Mouse (Mus musculus) ovary, adult 18-20 months (tissue): ENCODE data around the gene Rhno1.
A peak's percentile ranks its signal among the peaks of the same experiment; 100 is the strongest.
"Not testable (repeated sequence)": the region's sequence is repeated elsewhere in the genome, so short reads cannot be mapped to it uniquely, and the experiment has no call there.

Experiments used
- DNase-seq: peaks from one replicate; pipeline ENCODE4 v3.0.0; 2022; ENCODE audit warnings: low spot score, mixed read lengths

The Rhno1 gene

GRCm38 (mm10) chr6:128362381-128363006, at the start of gene Rhno1, which contains the start of gene Foxm1:
TSS of gene Rhno1 (minus strand) at chr6:128362911.
TSS of gene Foxm1 (plus strand) at chr6:128362967.
- peak; percentile 78 for DNase-seq

- DNase-seq = no peak
Observed at GRCm38 (mm10) chr6:128411115-128411514, 48.4 kb upstream of the Rhno1 start.

GRCm38 (mm10) chr6:128410305-128410704, 47.6 kb upstream of the Rhno1 start:
- DNase-seq = no peak

- DNase-seq = no peak
Observed at GRCm38 (mm10) chr6:128408544-128409125, 45.9 kb upstream of the Rhno1 start.

DNA sequence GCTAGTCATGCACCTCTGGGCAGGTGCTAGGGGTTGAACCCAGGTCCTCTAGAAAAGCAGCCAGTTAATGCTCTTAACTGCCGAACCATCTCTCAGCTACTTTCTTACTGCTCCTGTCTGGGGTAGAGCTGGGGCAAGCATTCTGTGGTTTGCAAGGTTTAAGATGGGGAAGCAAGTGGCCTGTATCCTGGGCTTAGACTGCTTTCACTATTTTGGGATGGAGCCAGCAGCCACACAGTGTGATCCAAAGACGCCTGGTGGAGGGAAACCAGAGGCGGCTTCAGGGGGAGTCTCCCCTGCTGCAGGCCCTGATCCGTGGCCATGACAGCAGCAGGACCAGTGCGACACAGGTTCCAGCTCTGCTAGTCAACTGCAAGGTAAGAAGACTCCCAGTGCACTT, 42.0 kb upstream of the Rhno1 start:
- DNase-seq = no peak

DNA sequence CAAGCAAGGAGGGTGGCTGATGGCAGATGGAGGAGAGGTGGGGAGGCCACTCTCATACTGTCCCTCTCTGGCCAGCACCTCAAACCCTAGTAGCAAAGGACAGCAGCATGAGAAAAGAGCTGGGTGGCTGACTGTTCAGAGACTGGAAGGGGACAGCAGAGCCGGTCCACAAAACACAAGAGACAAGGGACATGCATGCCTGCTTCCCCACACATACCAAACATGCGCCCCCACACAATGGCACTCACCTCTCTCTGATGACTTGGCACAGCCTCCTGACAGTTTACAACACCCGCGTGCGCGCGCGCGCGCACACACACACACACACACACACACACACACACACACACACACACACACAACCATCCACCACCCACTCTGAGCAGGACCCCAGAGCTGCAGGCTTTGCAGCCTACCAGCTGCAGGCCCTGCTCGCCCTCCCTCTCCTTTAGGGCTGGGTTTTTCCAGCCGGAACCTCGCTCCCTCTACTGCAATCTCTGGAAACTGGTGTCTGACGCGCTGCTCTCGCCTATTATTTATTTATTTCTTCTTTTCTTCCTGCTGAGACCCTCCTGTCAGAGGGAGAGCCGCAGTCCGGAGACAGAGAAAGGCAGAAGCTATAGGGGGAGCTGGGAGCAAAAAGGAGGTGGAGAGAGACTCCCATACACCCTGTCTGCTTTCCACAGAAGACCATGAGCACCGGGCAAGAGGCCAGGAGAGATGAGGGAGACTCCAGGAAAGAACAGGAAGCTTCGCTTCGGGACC, 36.9 kb upstream of the Rhno1 start:
- peak; percentile 37 for DNase-seq

DNA sequence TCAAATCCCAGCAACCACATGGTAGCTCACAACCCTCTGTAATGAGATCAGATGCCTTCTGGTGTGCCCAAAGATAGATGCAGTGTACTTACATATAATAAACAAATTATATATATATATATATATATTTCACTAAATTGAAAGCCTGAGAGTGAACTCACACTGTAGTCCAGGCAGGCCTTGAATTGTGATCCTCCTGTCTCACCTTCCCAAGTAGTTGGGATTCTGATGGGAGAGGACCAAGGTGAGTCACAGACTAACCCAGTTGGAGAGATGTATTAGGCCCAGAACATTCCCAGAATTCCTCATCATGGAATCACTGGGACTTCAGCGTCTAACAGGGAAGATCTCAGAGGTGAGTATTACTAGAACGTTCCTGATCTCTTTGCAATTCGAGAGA, 36.3 kb upstream of the Rhno1 start, which contains the start of gene Nrip2:
Gene Nrip2, plus strand, starts transcription at position 301 of the 400 bp plus-strand sequence.
- no peak for DNase-seq

DNA sequence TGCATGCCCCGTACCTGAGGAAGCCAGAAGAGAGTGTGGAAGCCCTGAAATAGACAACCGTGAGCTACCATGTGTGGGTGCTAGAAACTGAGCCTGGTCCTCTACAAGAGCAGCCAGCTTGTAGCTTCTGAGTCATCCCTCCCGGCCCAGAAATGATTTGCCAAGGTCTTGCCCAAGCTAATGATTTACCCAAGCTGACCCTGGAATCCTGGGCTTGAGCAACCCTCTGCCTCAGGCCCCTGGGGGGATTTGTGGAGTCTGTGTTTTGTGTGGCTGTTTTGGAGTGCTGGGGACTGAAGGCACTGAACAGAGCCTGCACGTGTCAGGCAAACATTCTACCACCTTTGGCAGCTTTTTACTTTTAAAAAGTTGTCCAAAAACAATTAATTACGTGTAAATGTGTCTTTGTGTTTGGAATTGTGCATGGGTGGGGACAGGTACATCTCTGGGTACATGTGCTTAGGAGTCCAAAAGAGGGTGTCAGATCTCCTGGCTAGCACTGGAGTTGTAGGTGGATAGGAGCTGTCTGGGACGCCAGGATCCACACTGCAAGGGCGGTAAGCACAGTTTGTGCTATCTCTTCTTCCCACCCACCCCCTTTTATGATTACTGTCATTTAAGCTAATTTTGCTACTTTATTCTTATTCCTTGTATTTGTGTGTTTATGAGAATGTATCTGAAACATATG, 35.0 kb upstream of the Rhno1 start:
- no peak for DNase-seq

DNA sequence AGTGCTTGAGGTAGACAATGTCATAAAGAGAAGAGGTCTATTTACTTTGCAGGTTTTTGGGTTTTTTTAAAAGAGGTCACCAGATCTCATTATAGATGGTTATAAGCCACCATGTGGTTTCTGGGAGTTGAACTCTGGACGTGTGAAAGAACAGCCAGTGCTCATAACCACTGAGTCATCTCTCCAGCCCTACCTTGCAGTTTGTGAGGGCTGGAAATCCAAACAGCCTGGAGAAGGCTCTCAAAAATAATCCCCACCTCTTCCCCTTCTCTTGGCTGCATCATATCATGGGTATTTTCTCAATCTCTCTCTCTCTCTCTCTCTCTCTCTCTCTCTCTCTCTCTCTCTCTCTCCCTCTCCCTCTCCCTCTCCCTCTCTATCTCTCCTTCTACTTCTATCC, 28.0 kb upstream of the Rhno1 start:
- DNase-seq = no peak

DNA sequence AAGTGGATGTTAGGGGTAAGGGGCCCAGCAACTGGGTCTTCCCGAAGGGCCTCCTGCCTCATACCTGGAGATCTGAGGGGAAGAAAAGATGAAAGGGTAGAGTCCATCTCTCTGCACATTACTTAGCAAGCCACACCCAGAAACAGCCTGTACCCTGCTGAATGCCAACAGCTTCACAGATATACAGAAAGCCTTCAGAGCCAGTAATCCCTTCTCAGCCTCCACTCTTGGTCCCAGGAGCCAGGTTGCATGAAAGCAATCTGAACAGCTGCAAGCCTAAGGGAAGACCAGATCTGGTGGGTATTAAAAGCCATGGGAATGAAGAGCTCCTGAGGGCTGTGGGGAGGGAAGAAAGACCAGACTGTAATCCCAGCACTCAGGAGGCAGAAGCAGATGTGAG, 26.5 kb upstream of the Rhno1 start:
- no peak for DNase-seq

- no peak for DNase-seq
Observed at GRCm38 (mm10) chr6:128385026-128385425, 22.3 kb upstream of the Rhno1 start.

DNA sequence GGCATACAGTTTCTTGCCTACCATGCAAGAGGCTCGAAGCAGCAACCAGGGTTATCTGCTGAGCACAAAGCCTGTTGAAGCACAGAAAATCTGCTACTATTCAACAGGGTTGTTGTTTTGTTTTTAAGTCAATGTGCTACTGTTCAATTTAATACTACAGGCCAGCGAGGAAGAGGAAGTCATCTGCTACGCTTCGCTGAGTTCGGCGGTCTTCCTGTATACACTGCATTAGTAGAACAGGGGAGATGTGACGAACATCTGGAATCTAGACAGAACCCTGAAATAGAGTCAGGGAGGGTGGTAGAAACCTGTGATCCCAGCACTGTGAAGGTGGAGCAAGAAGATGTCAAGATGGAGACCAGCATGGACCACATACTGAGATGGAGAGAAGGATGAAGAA, 21.0 kb upstream of the Rhno1 start:
- DNase-seq = no peak

GRCm38 (mm10) chr6:128381254-128381653, 18.5 kb upstream of the Rhno1 start:
- DNase-seq = no peak

GRCm38 (mm10) chr6:128380594-128381167, 18.0 kb upstream of the Rhno1 start:
- DNase-seq = not testable (repeated sequence)

- DNase-seq = no peak
Observed at GRCm38 (mm10) chr6:128379636-128380035, 16.9 kb upstream of the Rhno1 start.

DNA sequence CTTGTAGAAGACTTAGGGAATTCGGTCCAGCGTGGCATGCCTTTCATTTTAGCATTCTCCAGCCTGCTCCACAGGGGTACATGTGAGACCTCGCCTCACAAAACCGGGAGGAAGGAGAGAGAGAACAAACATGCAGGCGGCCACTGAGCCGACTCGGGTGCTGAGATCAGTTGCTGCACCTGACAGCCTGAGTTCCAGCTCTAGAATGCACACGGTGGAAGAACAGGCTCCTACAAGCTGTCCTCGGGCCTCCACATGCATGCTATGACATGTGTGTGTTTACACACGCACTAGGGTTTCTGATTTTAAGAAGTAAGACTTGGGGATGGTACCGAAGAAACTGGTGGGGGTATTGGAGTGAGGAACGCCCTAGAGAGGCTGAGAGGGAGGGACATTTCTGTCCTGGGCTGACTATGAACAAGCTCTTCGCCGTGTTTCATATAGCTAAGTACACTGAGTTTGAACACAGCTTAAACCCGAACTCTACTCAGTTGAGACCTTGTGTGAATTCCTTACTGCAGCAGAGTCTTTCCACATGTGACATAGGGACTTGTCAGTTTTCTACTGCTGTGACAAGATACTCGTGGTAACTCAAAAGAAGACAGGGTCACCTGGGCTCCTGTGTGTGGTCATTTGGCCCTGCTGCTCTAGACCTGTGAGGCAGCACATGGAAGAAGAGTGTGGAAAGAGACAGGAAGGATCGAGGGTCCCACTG, 13.8 kb upstream of the Rhno1 start:
- DNase-seq = no peak

DNA sequence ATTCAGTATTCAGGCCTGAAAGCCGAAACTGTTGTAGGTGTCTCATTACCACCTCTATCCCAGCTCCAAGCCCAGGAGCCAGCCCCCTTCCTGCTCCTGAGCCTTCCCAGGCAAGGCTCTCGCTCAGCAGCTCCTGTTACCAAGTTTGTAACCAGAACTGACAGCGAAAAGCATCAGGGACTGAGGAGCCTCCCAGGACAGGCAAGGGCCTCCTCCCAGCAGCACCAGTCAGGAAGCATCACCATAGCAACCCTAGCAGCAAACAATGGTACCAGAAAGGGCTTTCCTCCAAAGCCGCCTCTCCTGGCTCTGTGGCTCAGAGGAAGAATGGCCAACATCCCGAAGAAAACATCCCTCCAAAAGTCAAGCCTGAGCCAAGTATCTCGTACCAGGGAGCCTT, 12.5 kb upstream of the Rhno1 start, which contains the start of the genes Tex52 and Gm44596:
Gene Tex52, plus strand, starts transcription at position 265 of the 400 bp plus-strand sequence.
Gene Gm44596, plus strand, starts transcription at position 312 of the 400 bp plus-strand sequence.
- no peak for DNase-seq

- no peak for DNase-seq
Observed at GRCm38 (mm10) chr6:128370040-128370439, 7.3 kb upstream of the Rhno1 start.

GRCm38 (mm10) chr6:128366466-128366865, 3.8 kb upstream of the Rhno1 start:
- DNase-seq = no peak

- DNase-seq = no peak
Observed at GRCm38 (mm10) chr6:128364721-128365120, 2.0 kb upstream of the Rhno1 start.
